Mouse (Mus musculus): ENCODE measurements at regions not wholly inside any gene's neighbourhood (a gene's known extent, or its start where the extent isn't known, plus 50 kb on each side); places are given as distances from the start of the nearest gene placed in this dataset.

- no peak for DNase-seq (ENCODE audit: low spot score)
Measured at GRCm38 (mm10) chr9:120628794-120629560, 57.7 kb downstream of the Rpl14 start.

- DNase-seq (ENCODE audit: low spot score), result no peak
Measured at GRCm38 (mm10) chr9:120629609-120630008, 58.4 kb downstream of the Rpl14 start.

GRCm38 (mm10) chr9:120632821-120633220, 61.6 kb downstream of the Rpl14 start:
- DNase-seq (ENCODE audit: low spot score), result no peak

- DNase-seq (ENCODE audit: low spot score), result no peak
Measured at GRCm38 (mm10) chr9:120642656-120643055, 71.4 kb downstream of the Rpl14 start.

DNA sequence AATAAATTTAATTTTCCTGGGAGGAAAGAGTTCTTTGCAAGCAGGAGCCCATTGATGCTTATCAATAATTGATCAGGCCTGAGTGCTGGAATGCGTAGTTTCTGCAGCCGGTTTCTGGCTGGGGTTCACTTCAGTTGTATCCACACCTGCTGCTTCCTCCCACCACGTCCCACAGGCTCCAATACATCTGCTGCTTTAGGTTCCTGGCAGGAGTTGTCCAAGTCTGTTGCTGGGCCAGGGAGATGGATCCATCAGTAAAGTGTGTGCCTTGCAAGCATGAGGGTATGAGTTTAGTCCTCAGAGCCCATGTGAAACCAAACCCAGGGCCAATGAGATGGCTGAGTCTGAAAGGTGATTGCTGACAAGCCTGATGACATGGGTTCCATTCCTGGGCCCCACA, 72.1 kb downstream of the Rpl14 start:
- DNase-seq (ENCODE audit: low spot score), result no peak

DNA sequence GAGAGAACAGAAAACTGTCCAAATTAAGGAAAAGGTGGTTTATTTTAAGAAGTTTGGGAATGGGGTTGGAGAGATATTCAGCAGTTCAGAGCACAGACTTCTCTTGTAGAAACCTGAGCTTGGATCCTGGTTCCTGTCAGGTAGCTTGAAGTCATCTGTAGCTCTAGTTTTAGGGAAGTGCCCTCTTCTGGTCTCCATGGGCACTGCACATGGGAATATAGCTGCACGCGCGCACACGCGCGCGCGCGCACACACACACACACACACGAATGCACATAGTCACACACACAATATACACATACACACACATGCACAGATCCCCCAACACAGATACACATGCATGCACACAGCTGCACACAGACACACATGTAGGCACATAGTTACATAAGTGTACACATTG, 74.5 kb downstream of the Rpl14 start:
- DNase-seq (ENCODE audit: low spot score), result no peak

DNA sequence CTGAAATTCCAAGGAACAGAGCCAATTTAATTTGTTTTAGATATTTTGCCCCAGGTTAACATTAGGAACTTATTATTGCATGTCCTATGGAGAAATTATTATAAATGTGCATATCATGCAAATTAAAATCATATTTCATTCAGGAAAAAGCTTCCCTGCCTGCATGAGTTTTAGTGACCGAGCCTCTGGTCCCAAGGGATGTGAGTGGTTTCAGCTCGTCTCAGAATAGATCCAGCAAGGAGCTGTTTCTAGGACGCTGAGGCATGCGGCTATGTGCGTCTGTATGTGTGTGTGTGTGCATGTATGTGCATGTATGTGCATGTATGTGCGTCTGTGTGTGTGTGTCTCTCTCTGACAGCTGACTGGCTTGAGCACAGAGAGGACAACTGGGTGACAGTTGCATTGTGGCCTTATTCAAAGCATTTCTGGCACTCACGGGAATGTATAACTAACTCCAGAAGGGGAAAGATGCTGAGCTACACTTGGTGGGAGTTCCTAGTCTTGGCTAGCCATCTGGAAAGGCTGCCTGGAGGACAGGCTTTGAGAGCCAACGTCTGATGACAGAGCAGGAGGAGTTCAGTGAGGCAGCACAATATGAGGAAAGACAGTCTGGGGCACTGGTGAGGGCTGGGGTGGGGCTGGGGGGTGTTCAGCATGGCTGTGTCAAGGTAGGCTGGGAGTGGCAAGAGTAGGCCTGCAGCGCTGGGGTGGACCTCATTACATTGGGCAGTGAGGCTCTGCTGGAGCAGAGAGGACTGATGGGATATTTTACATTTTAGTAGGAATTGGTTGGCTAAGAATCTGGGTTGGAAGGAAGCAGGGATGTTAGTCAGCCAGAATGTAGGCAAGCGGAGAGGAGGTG, 75.8 kb downstream of the Rpl14 start:
- no peak for DNase-seq (ENCODE audit: low spot score)

GRCm38 (mm10) chr9:120647668-120647955, 76.4 kb downstream of the Rpl14 start:
- no peak for DNase-seq (ENCODE audit: low spot score)

GRCm38 (mm10) chr9:120652733-120653132, 81.5 kb downstream of the Rpl14 start:
- DNase-seq (ENCODE audit: low spot score), result no peak

GRCm38 (mm10) chr9:120653170-120653569, 81.9 kb downstream of the Rpl14 start:
- DNase-seq (ENCODE audit: low spot score), result no peak

DNA sequence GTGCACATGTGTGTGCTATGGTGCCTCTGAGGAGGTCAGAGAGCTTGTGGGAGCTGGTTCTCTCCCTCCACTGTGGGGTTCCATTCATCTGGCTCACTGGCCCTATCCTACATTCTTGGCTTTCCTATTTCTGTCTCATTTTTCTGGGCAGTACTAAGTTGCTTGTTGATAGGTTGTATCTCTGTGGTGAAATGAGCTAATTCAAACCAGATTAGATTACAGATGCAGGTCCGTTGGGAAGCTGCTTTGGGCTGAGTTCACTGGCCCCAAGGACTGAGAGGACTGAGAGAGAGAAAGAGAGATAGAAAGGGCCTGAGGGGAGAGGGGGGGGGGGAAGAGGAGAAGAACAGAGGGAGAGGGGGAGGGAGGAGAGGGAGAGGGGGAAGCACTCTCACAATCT, 83.5 kb downstream of the Rpl14 start:
- DNase-seq (ENCODE audit: low spot score), result no peak

DNA sequence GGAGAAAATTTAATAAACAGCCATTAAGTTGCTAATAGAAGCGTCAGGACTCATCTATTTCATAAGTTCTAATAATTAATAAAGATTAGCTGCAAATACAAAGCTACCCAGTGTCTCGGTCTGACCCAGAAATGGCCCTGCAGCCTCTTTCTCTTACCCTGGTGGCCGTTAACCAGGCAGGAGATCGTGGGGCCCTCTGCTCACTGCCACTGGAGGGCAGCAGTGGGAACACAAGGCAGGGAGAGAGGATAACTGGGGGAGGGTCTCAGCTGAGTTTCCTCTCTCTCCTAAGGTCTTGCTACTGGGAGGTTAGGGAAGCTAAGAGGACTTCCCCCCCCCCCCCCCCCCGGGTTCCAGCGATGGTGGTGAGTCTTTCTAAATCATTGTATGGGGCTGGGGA, 85.7 kb downstream of the Rpl14 start:
- DNase-seq (ENCODE audit: low spot score), result peak; percentile 14

GRCm38 (mm10) chr9:120657786-120658185, 86.5 kb downstream of the Rpl14 start:
- DNase-seq (ENCODE audit: low spot score), result no peak

GRCm38 (mm10) chr9:120658576-120658975, 87.3 kb downstream of the Rpl14 start:
- DNase-seq (ENCODE audit: low spot score), result no peak

- DNase-seq (ENCODE audit: low spot score), result no peak
Measured at GRCm38 (mm10) chr9:120661226-120661625, 90.0 kb downstream of the Rpl14 start.

DNA sequence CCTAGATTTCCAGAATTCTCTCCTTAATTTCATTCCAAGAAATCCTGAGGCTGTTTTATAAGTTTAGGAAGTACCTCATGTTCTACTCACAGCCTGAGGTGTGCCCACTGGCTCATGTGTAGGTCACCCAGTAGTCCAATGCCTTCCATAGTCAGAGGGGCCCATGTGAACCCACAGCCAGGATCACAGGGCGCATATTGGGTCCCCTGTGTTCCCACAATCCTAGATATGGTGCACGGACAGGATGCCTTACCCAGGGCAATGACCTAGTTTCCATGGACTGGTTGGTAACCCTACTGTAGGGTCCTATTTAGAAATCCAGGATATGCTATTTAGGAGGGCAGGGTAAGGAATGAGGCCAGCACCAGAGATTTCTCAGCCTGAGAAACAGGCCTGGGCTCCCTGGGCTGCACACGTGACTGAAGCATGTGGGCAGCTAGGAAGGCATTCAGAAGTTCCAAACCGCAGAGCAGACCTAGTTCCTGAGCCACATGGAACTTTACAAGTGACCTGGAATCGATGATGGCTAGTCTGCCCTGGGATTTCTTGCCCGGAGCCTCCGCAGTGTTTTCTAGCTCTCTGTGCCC, 90.5 kb downstream of the Rpl14 start:
- no peak for DNase-seq (ENCODE audit: low spot score)

DNA sequence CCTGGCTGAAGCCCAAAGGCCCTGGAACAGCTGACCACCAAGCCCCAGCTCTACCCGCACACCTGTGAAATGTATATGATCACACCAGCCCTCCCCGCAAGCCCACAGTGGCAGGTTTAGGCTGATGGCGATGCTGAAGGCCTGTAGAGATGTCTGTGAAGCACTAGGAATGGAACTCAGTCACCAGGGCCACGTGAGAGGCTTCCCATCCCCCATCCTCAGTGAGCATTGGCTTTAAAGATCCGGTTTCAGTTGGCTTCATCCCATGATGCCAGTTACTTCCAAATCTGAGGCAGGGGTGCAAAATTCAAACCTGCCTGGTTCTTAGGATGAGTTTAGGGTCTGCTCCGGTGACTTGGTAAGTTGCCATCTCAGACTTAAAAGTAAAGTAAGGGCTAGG, 91.9 kb downstream of the Rpl14 start:
- DNase-seq (ENCODE audit: low spot score), result no peak

- no peak for DNase-seq (ENCODE audit: low spot score)
Measured at GRCm38 (mm10) chr9:120664086-120664485, 92.8 kb downstream of the Rpl14 start.

DNA sequence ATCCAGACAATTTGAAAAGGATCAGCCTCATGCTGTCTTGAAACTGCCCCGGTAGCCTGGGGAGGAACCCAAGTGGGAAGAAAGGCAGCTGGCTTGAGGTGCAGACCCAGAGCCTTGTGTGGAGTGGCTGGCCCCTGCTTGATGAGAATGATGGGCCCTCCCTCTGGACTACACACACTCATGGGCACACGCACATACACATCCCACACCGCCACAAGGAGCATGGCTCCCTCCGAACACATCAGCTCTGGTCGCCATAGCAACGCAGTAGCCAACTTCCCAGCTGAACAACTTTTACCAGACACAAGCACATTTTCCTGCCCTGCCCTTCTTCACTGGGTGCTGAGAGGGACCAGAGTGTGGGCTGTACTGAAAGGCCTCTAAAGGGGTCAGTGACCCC, 101.2 kb downstream of the Rpl14 start:
- DNase-seq (ENCODE audit: low spot score), result no peak

DNA sequence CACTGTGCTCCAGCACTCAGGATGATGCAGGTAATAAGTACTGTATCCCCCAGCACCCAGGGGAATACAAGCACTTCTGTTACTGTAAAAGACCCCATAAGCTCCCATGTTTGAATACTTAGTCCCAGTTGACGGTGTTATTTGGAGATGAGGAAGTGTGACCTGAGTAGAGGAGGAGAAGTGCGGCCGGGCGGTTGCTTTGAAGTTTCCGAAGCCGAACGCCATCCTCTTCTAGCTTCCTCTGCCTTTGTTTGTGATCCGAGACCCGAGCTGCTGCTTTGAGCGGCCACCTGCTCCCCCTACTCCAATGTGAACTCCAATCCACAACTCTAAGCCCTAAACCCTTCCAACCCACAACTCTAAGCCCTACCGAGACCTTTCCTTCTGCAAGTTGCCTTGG, 103.6 kb downstream of the Rpl14 start:
- DNase-seq (ENCODE audit: low spot score), result peak; percentile 34

- no peak for DNase-seq (ENCODE audit: low spot score)
Measured at GRCm38 (mm10) chr9:120675371-120676150, 104.3 kb downstream of the Rpl14 start.

DNA sequence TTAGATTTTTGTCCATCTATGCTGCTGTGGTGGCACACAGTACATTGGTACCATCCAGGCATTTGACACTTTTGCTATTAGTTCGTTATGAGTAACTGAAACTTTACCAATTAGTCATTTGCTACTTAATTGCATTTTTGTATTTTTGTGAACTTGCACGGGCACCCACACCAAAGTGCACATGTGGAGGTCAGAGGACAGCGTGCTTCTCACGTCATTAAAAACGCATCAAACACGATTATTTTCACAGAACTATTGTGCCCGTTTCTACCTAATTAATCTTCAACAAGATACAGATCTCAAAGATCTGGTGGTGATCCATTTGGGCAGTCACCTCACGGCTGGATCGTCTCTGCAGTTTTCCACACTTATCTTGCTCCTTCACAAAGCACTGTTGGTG, 105.1 kb downstream of the Rpl14 start:
- no peak for DNase-seq (ENCODE audit: low spot score)
